Comparison of ENCODE assay signal across 29 mouse cellular contexts in the genomic region with DNA sequence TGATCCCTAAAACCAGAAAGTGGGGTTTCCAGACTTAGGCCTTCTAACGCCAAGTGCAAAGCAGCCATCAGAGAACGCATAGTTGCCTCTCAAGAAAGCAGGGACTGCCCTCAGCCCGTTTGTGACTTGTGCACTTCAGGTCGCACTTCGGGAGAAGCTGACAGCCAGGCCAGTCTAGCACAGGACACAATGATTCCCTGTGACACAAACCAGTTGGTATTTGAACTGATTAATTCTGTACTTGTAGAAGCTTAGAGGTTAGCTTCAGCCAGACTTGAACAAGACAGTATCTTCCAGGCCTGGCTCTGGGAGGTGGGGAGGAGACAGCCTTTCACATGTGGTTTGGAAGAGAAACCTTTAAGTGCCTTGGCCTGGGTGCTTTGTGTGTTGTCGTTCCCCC. TPM values are rescaled to one million over a fixed set of nuclear protein-coding genes. Genes with fewer than 3 reads are reported as not detected.
DNase-seq lines count a peak whose midpoint lies in the region; ATAC-seq and TF ChIP-seq lines count a peak whose summit lies in the region.
"Had no signal": no experiment of that assay in that cellular context is flagged by ENCODE, and none has a peak within 500 bp of the region (broad histone marks: within the 10 kb centered on the region; RNA-seq: fewer than 3 reads in every experiment).

No protein-coding gene starts in this region.

- TF ChIP-seq EP300 in heart, adult 2 months (IDR thresholded peaks at IDR 0.05; ENCODE audit: insufficient read depth, low read depth, low read length) = no peak

- DNase-seq in heart, adult 2 months = peak in 1 of 2 experiments; percentile 48
- DNase-seq in heart, adult 9 months (ENCODE audit: low spot score in 2 of 2) = peak; percentile 27 to 42
- peak; percentile 28 for DNase-seq in heart, postnatal 4 days
- no peak for DNase-seq in adipocyte (ENCODE audit: low spot score)
- DNase-seq: adrenal gland, adult 8-10 months; B cell, adult 2 months; cerebellum, adult 8-10 months; cerebellum, postnatal 25 days; gastrocnemius, postnatal 36 days; kidney, adult 11 months; kidney, postnatal 14 days; layer of hippocampus, adult 9-11 months; right cerebral cortex, postnatal 4 days; thymus, postnatal 4 days had no signal

- no peak overlapping the region for H3K4me2 ChIP-seq in heart, embryonic 14.5 days (ENCODE audit: low read length)
- H3K4me2 ChIP-seq: embryonic facial prominence, embryonic 12.5 days; hindbrain, embryonic 14.5 days; limb, embryonic 13.5 days; liver, embryonic 11.5 days; lung, embryonic 15.5 days; midbrain, embryonic 12.5 days; neural tube, embryonic 12.5 days had no signal

- WGBS in heart, adult 2 months = 39% methylated on average over 6 of the region's 6 CpGs
- WGBS in heart, embryonic 14.5 days = 17% methylated on average over 6 of the region's 6 CpGs

- no peaks in the 10 kb centered on the region for H3K9me3 ChIP-seq in heart, embryonic 14.5 days (ENCODE audit: control insufficient read depth, low read length)
- H3K9me3 ChIP-seq: embryonic facial prominence, embryonic 12.5 days; limb, embryonic 13.5 days; lung, embryonic 15.5 days; megakaryocyte, embryonic 14.5 days; midbrain, embryonic 12.5 days; neural tube, embryonic 12.5 days had no signal

- H3K79me2 ChIP-seq in heart, adult 2 months (replicated peaks; ENCODE audit: control insufficient read depth, insufficient read depth, low read length) = no peaks in the 10 kb centered on the region

- no peak for TF ChIP-seq POLR2A in heart, adult 2 months (IDR thresholded peaks at IDR 0.05; ENCODE audit: insufficient read depth, low read depth, low read length)

- no peak overlapping the region for H3K9ac ChIP-seq in heart, adult 2 months (ENCODE audit: low read depth, low read length)
- peak overlapping the region; percentile 22 for H3K9ac ChIP-seq in heart, embryonic 14.5 days (ENCODE audit: low read length)
- H3K9ac ChIP-seq: embryonic facial prominence, embryonic 12.5 days; hindbrain, embryonic 14.5 days; limb, embryonic 13.5 days; lung, embryonic 15.5 days; midbrain, embryonic 12.5 days; neural tube, embryonic 12.5 days had no signal

- intact Hi-C loops in heart, adult 2 months (cut with DNase I) = no loop called here

- H3K4me3 ChIP-seq in heart, adult 2 months = no peak overlapping the region
- H3K4me3 ChIP-seq in heart, embryonic 14.5 days (ENCODE audit: control insufficient read depth in 1 of 2, insufficient read depth in 1 of 2, low read depth in 1 of 2, low read length in 2 of 2) = no peak overlapping the region
- H3K4me3 ChIP-seq: embryonic facial prominence, embryonic 12.5 days; limb, embryonic 13.5 days; lung, embryonic 15.5 days; megakaryocyte, embryonic 14.5 days; midbrain, embryonic 12.5 days; myocyte; neural tube, embryonic 12.5 days had no signal

- no peak for TF ChIP-seq CTCF in heart, adult 2 months (IDR thresholded peaks at IDR 0.05)

- ATAC-seq in heart, embryonic 14.5 days (ENCODE audit: insufficient number of reproducible peaks, insufficient read depth, low FRiP score, low read depth) = peak; percentile 33; the same call in 1 of the 2 replicates
- no peak for ATAC-seq in megakaryocyte, adult 5-6 weeks (ENCODE audit: poor library complexity, severe bottlenecking)
- ATAC-seq: activated CD4-positive, CD25-positive, alpha-beta regulatory T cell, adult 4 months; forebrain, embryonic 14.5 days had no signal

- H3K27ac ChIP-seq in heart, adult 2 months = peak overlapping the region; percentile 88
- H3K27ac ChIP-seq in heart, embryonic 14.5 days (replicated peaks in 1 of 2; ENCODE audit: control insufficient read depth in 1 of 2, insufficient read depth in 1 of 2, low read depth in 2 of 2, low read length in 2 of 2) = peak overlapping the region; percentile 79 to 80
- H3K27ac ChIP-seq: embryonic facial prominence, embryonic 12.5 days; hindbrain, embryonic 14.5 days; limb, embryonic 13.5 days; lung, embryonic 15.5 days; midbrain, embryonic 12.5 days; neural tube, embryonic 12.5 days had no signal

- no peaks in the 10 kb centered on the region for H3K27me3 ChIP-seq in heart, adult 2 months (ENCODE audit: control insufficient read depth, insufficient read depth, low read length)
- H3K27me3 ChIP-seq in heart, embryonic 14.5 days (ENCODE audit: control insufficient read depth, insufficient read depth, low read length) = no peaks in the 10 kb centered on the region
- H3K27me3 ChIP-seq: embryonic facial prominence, embryonic 12.5 days; limb, embryonic 13.5 days; lung, embryonic 15.5 days; megakaryocyte, embryonic 14.5 days; midbrain, embryonic 12.5 days; neural tube, embryonic 12.5 days had no signal

- H3K4me1 ChIP-seq in heart, adult 2 months (ENCODE audit: control insufficient read depth, insufficient read depth, low read length) = peaks cover 8% of the 10 kb centered on the region; the same call in 1 of the 2 replicates
- H3K4me1 ChIP-seq in heart, embryonic 14.5 days (ENCODE audit: control insufficient read depth in 2 of 2, insufficient read depth in 2 of 2, low read length in 2 of 2) = peaks cover 24 to 34% of the 10 kb centered on the region in 2 experiments
- H3K4me1 ChIP-seq: embryonic facial prominence, embryonic 12.5 days; limb, embryonic 13.5 days; lung, embryonic 15.5 days; midbrain, embryonic 12.5 days; neural tube, embryonic 12.5 days had no signal

- no peaks in the 10 kb centered on the region for H3K36me3 ChIP-seq in heart, adult 2 months (ENCODE audit: control insufficient read depth, insufficient read depth, low read length)
- peaks cover 56% of the 10 kb centered on the region for H3K36me3 ChIP-seq in heart, embryonic 14.5 days (ENCODE audit: control insufficient read depth, insufficient read depth, low read length)

RNA-seq across cellular contexts. Expression of a gene that starts 54.9 kb away (rescaled TPM):
- total RNA-seq in heart, adult 2 months (2021) = 10 to 100 TPM; 29.4 to 35.5 TPM
- 13.4 and 24.3 TPM in 2 replicates for polyA plus RNA-seq in heart, adult 2 months (2012; rRNA removed)
- polyA plus RNA-seq in heart, embryonic 14.5 days (2014; fragmentation: Nextera tagmentation; extraction: Ambion mirVana) = 40.6 and 43.3 TPM in 2 replicates
- 10 to 100 TPM; 35.3 to 39.5 TPM for total RNA-seq in heart, postnatal 4 days (2021)
- total RNA-seq in megakaryocyte, adult 5-6 weeks (2015) = not detected in 2 replicates
- total RNA-seq in megakaryocyte, adult 5-6 weeks (2017) = 0.18 TPM in 1 of 2 replicates, not detected in the other
- total RNA-seq: hematopoietic stem cell, adult 5-6 weeks had no signal
- polyA plus RNA-seq: activated CD4-positive, CD25-positive, alpha-beta regulatory T cell, adult 4 months; midbrain, embryonic 12.5 days; testis, adult 2 months had no signal

RNA-seq across cellular contexts. Expression of a gene that starts 56.0 kb away (rescaled TPM):
- 10 to 100 TPM; 12.1 to 13.8 TPM for total RNA-seq in heart, adult 2 months (2021)
- 7.9 and 11.8 TPM in 2 replicates for polyA plus RNA-seq in heart, adult 2 months (2012; rRNA removed)
- polyA plus RNA-seq in heart, embryonic 14.5 days (2014; fragmentation: Nextera tagmentation; extraction: Ambion mirVana) = 24.4 and 26.7 TPM in 2 replicates
- 10 to 100 TPM; 24.8 to 25.2 TPM for total RNA-seq in heart, postnatal 4 days (2021)
- 5.5 and 6.9 TPM in 2 replicates for total RNA-seq in megakaryocyte, adult 5-6 weeks (2015)
- 8.7 and 9.8 TPM in 2 replicates for total RNA-seq in megakaryocyte, adult 5-6 weeks (2017)

Comparison
In these comparisons a context has a peak if more than half of its experiments do, and no peak if none do; other contexts are left out.
1. RNA of a gene that starts 54.9 kb away (total RNA-seq): 35.3 to 39.5 TPM in heart, postnatal 4 days and 29.4 to 35.5 TPM in heart, adult 2 months; 0.18 TPM in megakaryocyte, adult 5-6 weeks; every median in the first group is over 10 times any median in the second.